Mouse (Mus musculus) kidney, postnatal 0 days (tissue): ENCODE data around the gene Bpifb9b. TPM values are rescaled to one million over a fixed set of nuclear protein-coding genes. Genes with fewer than 3 reads are reported as not detected.
"Not testable (repeated sequence)": the region's sequence is repeated elsewhere in the genome, so short reads cannot be mapped to it uniquely, and the experiment has no call there.

Experiments used
- ATAC-seq: fragments of 200-750 bp; cut with Nextera tagmentation; replicated peaks from 2 replicates; pipeline ENCODE4 v1.8.0; 2017; ENCODE audit warnings: low read depth, moderate number of reproducible peaks, moderate TSS enrichment, moderate library complexity; ENCODE audit not compliant: low FRiP score
- DNase-seq: peaks from one replicate; pipeline ENCODE4 v3.0.0-alpha.2; 2016; ENCODE audit warnings: low spot score
- H3K27ac ChIP-seq: fragments of 300-500 bp; sonication (generic); 2 replicates; pipeline ENCODE4 v1.5.1; 2014; ENCODE audit warnings: mild to moderate bottlenecking
- H3K27me3 ChIP-seq: fragments of 300-500 bp; sonication (generic); 2 replicates; pipeline ENCODE4 v1.6.1; 2014; ENCODE audit warnings: low read length, mixed read lengths; ENCODE audit not compliant: insufficient read depth
- H3K36me3 ChIP-seq: fragments of 300-500 bp; sonication (generic); 2 replicates; pipeline ENCODE4 v1.6.1; 2014; ENCODE audit warnings: low read length, mixed read lengths; ENCODE audit not compliant: insufficient read depth
- H3K4me1 ChIP-seq: fragments of 300-500 bp; sonication (generic); replicated peaks from 2 replicates; pipeline ENCODE4 v1.6.1; 2014; ENCODE audit warnings: antibody characterized with exemption, low read length, mixed read lengths; ENCODE audit not compliant: insufficient read depth
- H3K4me2 ChIP-seq: fragments of 300-500 bp; sonication (generic); 2 replicates; pipeline ENCODE4 v1.6.1; 2014; ENCODE audit warnings: mild to moderate bottlenecking, low read length, moderate library complexity, mixed read lengths
- H3K4me3 ChIP-seq: fragments of 300-500 bp; sonication (generic); replicated peaks from 2 replicates; pipeline ENCODE4 v1.5.1; 2014; ENCODE audit warnings: low read depth, low read length
- H3K9ac ChIP-seq: fragments of 300-500 bp; sonication (generic); 2 replicates; pipeline ENCODE4 v1.6.1; 2014; ENCODE audit warnings: low read depth, low read length
- H3K9me3 ChIP-seq: fragments of 300-500 bp; sonication (generic); replicated peaks from 2 replicates; pipeline ENCODE4 v1.6.1; 2016; ENCODE audit warnings: low read length, inconsistent platforms, mixed read lengths
- CTCF ChIP-seq: IDR thresholded peaks from 2 replicates; pipeline ENCODE4 v1.5.1; 2016; ENCODE audit warnings: antibody characterized with exemption, low read depth, mild to moderate bottlenecking, moderate library complexity
- WGBS: fragments of 180-500 bp; shearing (Covaris S2); extraction: QIAGEN DNeasy Blood & Tissue Kit; methylation state at CpG from one replicate; pipeline ENCODE4 v1.1.7; 2014; 5-methylcytosine and 5-hydroxymethylcytosine counted together
- polyA plus RNA-seq: library from polyadenylated mRNA; unstranded; fragments of >200 nt; fragmentation: Nextera tagmentation; extraction: Ambion mirVana; gene quantifications from 2 replicates; pipeline ENCODE4 v1.2.1, GENCODE M21; 2015

The Bpifb9b gene
- polyA plus RNA-seq = not detected in 2 replicates

GRCm38 (mm10) chr2:154306927-154307326, at the start of gene Bpifb9b:
Gene Bpifb9b, plus strand, starts transcription at chr2:154307227.
- not testable (repeated sequence) for H3K36me3 ChIP-seq, H3K9me3 ChIP-seq, ATAC-seq, H3K9ac ChIP-seq, DNase-seq, H3K27ac ChIP-seq, H3K27me3 ChIP-seq, H3K4me3 ChIP-seq, H3K4me1 ChIP-seq, H3K4me2 ChIP-seq
- 82% methylated on average over 4 of the region's 4 CpGs for WGBS

DNA sequence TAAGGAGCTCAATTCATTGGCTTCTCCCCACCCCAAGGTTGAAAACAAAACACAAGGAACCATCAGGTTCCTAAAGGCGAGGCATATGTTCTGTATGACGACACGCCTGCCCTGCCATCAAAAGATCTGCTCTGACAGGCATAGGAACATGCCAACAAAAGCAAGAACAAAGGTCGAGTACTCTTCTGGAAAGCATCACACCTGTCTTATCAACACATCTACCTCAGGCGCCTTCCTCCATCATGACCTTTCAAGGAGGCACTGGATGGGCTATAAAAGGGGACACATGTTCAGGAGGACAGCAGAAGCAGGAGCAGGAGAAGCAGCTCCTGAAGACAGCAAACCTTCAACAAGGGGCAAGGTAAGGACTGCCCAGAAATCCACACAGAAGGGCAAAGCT, 49.5 kb upstream of the Bpifb9b start, which contains the start of gene Bpifb9a:
Gene Bpifb9a, plus strand, starts transcription at position 301 of the 400 bp plus-strand sequence.
- not testable (repeated sequence) for DNase-seq, H3K4me2 ChIP-seq, H3K9ac ChIP-seq, H3K4me3 ChIP-seq, H3K36me3 ChIP-seq, H3K4me1 ChIP-seq, H3K27me3 ChIP-seq, H3K27ac ChIP-seq, H3K9me3 ChIP-seq, ATAC-seq
- 83% methylated on average over 5 of the region's 5 CpGs for WGBS

- H3K9me3 ChIP-seq, DNase-seq, H3K4me3 ChIP-seq, ATAC-seq, H3K36me3 ChIP-seq, H3K4me2 ChIP-seq, H3K27ac ChIP-seq, H3K4me1 ChIP-seq, H3K27me3 ChIP-seq, H3K9ac ChIP-seq: not testable (repeated sequence)
- WGBS = 78% methylated on average over 3 of the region's 3 CpGs
Observed at GRCm38 (mm10) chr2:154264397-154264796, 42.6 kb upstream of the Bpifb9b start.

DNA sequence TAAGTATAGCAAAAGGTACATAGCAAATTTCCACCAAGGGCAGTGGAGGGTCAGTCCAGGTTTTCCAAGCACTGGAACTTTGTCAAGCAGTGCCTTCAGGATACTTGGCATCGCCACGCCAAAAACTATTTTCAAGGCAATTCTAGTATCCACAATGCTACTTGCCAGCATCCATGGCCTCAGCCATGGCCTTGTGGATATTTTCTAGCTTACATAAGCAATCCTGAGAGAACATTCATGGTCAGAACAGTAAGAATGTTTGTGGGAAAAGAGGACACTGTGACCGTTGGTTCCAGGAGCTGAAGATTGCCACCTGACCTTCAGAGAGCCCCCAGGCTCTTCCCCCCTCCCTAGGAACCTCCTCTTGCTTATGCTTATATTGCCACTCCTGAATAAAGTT, 15.2 kb upstream of the Bpifb9b start:
- not testable (repeated sequence) for H3K9me3 ChIP-seq, DNase-seq, H3K27me3 ChIP-seq, H3K36me3 ChIP-seq, H3K4me1 ChIP-seq, H3K27ac ChIP-seq, H3K4me3 ChIP-seq, H3K4me2 ChIP-seq, ATAC-seq, H3K9ac ChIP-seq
- 69% methylated on average over 3 of the region's 3 CpGs for WGBS

GRCm38 (mm10) chr2:154292833-154293232, 14.2 kb upstream of the Bpifb9b start:
- H3K9ac ChIP-seq = no peak overlapping the region
- H3K27ac ChIP-seq = no peak overlapping the region
- H3K4me1 ChIP-seq = no peaks in the 10 kb centered on the region
- DNase-seq = no peak
- no peak for ATAC-seq
- no peaks in the 10 kb centered on the region for H3K9me3 ChIP-seq
- WGBS = 84% methylated on average over 1 of the region's 1 CpGs
- H3K4me2 ChIP-seq = no peak overlapping the region
- no peaks in the 10 kb centered on the region for H3K27me3 ChIP-seq
- H3K36me3 ChIP-seq = no peaks in the 10 kb centered on the region
- TF ChIP-seq CTCF = peak; percentile 32
- no peak overlapping the region for H3K4me3 ChIP-seq

DNA sequence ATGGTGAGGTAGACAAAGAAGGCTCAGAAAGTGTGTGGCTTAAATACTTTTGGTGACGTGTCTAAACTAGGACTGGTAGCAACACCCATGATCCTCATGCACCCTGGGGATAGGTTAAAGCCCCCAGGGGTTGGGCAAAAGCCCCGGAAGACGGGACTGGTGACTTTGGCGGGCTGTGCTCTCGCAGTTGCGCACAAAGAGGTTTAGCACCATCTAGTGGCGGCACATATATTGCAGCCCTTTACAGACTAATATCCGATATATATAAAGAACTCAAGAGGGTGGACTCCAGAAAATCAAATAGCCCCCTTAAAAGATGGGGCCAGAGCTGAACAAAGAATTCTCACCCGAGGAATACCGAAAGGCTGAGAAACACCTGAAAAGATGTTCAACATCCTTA, 12.3 kb upstream of the Bpifb9b start:
- not testable (repeated sequence) for H3K27me3 ChIP-seq, H3K4me2 ChIP-seq, H3K27ac ChIP-seq, H3K4me3 ChIP-seq, ATAC-seq, H3K36me3 ChIP-seq, H3K4me1 ChIP-seq, H3K9ac ChIP-seq, H3K9me3 ChIP-seq
- peak; percentile 58 for DNase-seq
- under 1% methylated on average over 9 of the region's 10 CpGs for WGBS
- TF ChIP-seq CTCF = peak; percentile 74

DNA sequence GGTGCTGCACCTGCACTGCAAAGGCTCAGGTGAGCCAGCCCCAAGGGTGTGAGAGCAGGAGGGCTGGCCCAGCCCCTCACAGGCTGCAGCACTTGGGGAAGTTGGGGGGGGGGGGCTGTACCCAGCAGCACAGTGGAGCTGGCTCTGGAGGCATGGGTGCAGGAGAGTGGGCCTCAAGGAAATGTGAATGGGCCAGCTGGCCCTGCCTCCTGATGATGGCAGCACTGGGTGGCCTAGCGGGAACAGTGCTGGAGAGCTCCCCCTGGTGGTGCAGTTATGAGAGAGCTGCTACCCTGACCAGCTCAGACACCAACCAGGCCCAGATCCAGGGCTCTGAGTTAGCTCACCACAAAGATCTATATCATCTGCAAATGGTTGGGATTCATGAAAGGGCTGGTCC, 6.5 kb upstream of the Bpifb9b start:
- no peaks in the 10 kb centered on the region for H3K9me3 ChIP-seq
- no peaks in the 10 kb centered on the region for H3K36me3 ChIP-seq
- ATAC-seq (peak; percentile 61), DNase-seq (peak; percentile 77)
- peak; percentile 87 for TF ChIP-seq CTCF
- H3K4me1 ChIP-seq = no peaks in the 10 kb centered on the region
- no peak overlapping the region for H3K27ac ChIP-seq
- H3K9ac ChIP-seq = no peak overlapping the region
- no peak overlapping the region for H3K4me3 ChIP-seq
- 24% methylated on average over 1 of the region's 1 CpGs for WGBS
- H3K4me2 ChIP-seq = no peak overlapping the region
- H3K27me3 ChIP-seq = no peaks in the 10 kb centered on the region
